Mouse (Mus musculus) G1E-ER4 (cell line): ENCODE results near the gene Rbks. TPM values are rescaled to one million over a fixed set of nuclear protein-coding genes. Genes with fewer than 3 reads are reported as not detected.

Experiments used
- GATA1 ChIP-seq: IDR thresholded peaks from one replicate; pipeline ENCODE4 v1.8.0; 2012; ENCODE audit warnings: low read length, inconsistent platforms
- polyA plus RNA-seq: library from polyadenylated mRNA; stranded (reverse); fragments of >175 nt; gene quantifications from 2 replicates; pipeline ENCODE4 v1.2.3, GENCODE M21; 2012

The Rbks gene
- polyA plus RNA-seq, result 6.3 and 7.9 TPM in 2 replicates

DNA sequence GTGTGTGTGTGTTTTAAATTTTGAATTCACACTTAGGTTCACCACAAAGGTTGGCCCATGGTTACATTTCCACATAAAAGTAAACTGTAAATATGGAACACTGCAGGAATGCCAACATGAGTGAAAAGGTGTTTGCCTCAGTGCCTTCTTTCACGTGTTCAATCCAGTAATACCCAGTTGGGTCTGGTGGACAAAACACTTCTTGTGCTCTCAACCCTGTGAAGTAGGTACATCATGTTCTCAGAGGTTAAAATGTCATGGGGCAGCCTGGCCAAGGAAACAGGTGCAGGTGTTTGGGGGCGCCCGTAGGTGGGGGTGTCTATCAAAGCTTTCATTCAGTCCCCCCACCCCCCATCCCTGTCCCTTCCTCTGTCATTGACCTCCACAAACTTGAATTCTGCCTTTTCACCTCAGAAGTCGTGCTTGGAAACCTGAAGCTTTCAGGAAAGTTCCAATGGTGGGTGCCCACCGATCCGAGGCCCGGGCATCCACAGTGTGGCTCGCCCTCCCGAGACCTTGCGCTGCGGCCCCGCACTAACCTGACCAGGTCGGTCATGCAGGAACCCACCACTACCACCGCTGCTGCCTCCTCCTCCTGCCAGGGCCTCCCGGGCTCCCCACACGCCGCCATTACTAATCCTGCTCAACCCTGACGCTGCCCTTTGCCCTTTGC is at the start of gene Rbks:
Gene Rbks, minus strand, starts transcription at position 657 of the 673 bp plus-strand sequence.
- no peak for TF ChIP-seq GATA1

DNA sequence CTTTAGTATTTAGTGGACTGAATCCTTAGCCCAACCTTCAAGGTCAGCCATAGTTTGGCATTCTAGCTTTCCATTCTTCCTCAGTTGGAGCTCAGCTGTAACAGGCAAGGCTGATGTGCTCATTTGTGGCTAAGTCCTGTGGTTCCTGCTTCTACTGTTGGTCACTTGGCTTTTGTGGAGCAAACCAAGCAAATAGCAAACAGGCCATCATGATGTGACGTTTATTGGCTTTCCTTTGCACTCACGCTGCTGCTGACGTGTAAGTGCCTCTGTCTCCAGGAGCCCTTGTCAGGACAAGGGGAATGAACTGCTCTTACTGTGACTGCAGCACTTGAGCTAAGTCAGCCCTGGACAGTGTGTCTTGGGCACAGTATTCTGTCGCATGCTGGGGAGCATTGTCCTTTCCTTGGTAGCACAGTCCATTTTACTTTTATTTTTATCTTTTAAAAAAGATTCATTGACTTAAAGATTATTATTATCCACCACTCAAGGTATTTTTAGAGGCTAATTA is 45.1 kb upstream of the Rbks start:
- TF ChIP-seq GATA1, result no peak

- no peak for TF ChIP-seq GATA1
Measured at GRCm38 (mm10) chr5:31741931-31742330, 44.5 kb upstream of the Rbks start.

GRCm38 (mm10) chr5:31732644-31733338 is 35.4 kb upstream of the Rbks start:
- peak; percentile 81 for TF ChIP-seq GATA1

DNA sequence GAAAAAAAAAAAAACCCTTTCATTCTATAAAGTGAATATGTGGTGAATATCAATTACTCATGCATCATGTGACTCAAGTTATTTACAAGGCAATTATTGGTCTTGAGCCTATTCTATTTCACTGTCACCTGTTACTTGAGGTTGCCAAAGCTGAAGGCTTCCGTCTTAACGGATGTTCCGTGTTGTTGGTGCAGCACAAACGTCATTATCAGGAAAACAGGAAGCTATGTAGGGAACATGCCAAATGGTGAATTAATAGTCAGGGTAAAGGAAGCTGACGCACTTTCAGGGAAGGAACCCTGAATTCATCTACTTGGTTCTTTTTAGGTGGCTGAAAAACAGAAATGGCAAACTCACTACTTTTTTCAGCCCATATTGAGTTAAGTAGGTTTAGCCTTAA is 30.0 kb upstream of the Rbks start:
- no peak for TF ChIP-seq GATA1

GRCm38 (mm10) chr5:31725885-31726284 is 28.5 kb upstream of the Rbks start:
- TF ChIP-seq GATA1, result no peak

DNA sequence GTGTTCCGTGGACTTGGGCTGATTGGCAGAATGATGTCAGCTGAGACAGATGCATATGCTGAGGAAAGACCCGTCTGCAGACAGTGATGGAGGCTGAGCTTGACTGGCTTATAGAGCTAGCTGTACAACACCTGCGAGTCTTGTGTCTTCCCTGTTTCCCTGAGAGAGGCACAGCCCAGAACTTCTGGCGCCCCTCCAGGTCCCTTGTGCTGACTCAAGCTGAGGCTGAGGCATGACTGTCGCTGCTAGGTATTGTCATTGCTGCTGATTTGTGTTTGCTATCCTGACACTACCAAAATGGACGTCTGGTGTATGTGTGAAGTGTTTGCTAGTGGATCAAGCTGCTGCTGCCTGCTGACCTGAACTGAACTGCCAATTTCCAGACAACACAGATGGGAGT is 27.1 kb upstream of the Rbks start:
- TF ChIP-seq GATA1, result no peak

DNA sequence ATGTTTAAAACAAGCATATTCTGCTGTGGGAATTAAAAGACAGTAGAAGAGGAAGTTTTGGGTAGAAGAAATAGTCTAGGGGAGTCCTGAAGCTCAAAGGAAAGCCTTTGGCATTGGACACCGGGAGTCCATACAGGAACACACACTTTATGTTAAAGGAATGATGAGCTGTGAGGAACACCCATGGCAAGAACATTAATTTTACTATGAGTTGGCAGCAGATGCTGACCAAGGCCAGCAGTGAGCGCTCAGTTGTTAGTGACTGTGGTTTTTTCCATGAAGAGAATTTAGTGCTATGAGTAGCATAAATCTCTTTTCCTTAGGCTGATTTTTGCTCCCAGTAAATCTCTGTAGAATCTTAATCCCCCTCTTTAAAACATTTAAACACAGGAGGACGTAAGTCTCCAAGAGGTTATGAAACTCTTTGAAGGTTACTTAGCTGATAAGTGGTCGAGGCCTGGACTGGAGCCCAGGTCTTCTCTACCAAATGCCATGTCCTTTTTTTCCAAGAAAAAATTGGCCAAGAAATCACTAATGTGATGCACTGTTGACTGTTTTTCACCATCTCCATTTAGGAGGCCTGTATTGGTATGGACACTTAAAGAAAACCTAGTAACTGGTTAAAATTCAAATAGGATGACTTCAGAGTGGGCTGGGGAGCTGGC is 18.2 kb upstream of the Rbks start:
- TF ChIP-seq GATA1, result no peak

DNA sequence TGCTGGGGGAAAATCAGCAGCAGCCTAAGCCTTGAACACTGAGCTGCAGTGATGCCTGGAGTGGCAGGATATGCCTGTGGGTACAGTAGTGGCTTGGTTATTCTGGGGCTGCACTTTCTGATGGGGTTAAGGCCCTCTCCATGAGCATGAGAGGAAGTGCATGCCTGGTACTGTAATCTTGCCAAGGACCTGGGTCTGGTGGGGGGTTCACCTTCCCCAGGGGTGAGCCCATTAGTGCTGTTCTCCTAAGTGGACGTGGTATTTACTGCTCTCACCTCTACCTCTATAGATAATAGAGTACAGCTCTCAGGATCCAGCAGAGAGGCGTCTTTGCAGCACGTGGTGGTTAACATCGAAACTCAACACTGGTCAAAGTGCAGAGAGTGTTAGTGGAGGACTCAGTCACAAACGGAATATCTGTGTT is 16.4 kb upstream of the Rbks start:
- TF ChIP-seq GATA1, result no peak

DNA sequence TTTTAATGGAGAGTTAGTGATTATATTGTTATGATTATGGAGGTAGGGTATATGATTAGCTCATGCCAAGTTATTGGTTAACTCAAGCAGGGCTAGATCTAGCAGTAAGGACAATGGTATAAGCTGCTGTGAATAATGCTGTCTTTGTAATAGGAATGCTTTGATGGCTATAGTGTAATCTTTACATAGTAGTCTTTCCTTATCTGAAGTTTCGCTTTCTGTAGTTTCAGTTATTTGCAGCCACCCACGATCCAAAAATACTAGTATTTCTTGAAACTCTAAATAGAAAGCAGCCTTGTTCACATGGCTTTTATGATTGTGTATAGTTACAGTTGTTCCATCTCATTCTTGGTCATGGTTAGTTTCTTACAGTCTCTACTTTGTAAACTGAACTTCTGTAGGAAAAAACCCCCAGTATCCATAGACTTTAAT is 15.9 kb upstream of the Rbks start:
- TF ChIP-seq GATA1, result no peak

DNA sequence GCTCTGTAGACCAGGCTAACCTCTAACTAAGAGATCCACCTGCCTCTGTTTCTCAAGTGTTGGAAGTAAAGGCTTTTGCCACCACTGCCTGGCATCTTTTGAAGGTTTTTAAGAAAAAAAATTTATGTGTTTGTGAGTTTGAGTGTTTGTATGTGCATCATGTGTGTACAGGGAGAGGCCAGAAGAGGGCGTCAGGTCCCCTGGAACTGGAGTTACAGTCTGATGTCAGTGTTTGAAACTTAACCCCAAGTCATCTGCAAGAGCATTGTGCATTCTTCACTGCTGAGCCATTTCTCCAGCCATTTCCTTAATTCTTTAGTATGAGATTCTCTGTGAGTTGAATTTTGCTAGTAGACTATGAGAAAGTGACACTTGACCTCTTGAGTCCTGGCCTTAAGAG is 12.0 kb upstream of the Rbks start:
- TF ChIP-seq GATA1, result no peak

DNA sequence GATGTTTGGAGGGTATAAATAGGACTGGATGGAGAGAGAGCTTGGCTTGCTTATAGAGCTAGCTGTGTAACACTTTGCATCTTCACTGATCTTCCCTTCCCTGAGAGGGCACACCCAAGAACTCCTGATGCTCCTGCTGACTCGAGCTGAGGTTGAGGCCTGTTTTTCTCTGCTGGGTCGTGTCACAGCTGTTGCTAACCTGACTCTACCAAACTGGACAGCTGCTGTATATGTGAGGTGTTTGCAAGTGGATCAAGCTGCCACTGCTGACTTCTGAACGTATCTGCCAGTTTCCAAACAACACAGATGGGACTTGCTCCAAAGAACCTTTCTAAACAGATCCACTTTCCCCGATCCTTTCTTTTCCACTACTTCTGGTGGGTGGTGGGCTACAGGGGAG is 9.4 kb upstream of the Rbks start:
- TF ChIP-seq GATA1, result no peak

DNA sequence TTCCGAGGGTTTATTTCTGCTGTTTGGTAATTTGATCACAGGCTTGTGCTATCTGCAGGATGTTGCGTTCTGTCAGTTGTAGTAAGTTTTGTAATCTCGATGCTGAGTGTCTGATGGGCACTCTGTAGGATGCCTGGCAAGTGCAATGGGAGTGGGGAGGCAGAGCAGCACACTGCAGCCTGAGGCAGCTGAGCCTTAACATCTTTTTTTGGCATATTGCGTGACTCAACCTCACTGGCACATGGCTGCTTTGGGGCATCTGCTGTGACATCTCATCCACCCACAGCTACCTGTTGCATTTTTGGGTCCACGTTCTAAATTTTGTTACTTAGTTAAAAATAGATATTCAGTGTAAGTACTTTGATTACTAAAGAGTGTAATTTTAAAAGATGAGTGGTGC is 7.5 kb upstream of the Rbks start:
- TF ChIP-seq GATA1, result no peak

DNA sequence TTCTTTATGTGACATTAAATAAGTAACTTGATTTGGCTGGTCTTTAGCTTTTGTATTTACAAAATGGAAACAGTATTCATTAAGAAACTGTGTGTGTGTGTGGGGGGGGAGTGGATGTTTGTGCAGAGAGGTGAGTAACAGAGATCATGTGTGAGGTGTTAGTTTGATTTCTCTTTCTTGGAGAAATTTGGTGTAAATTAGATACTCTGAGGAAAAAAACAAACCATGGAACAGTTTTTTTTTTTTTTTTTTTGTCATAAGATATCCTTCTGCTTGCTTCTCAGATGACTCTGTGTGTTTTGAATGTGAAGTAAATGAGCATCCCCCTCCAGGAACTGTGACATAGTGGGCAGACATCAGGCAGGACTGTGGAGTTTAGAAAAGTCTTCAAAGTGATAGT is 2.0 kb upstream of the Rbks start:
- no peak for TF ChIP-seq GATA1

DNA sequence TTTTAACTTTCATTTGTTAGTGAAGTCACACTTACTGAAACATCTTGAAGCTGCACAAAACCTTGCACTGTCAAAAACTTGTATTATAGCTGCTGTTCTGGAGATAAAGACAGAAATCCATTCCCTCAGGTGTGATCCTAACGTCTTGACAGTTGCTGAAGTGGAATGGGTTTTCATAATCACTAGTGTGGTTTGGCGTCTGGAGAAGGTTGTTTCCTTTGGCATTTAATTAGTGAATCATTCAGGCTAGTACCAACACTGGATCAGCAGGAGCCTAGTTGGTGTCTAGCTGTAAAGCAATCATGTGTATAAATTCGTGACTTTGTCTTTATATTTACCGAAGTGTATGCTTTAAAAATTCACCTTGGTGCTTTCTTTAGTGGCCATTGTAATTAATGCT is 1.5 kb upstream of the Rbks start:
- no peak for TF ChIP-seq GATA1

GRCm38 (mm10) chr5:31698297-31698726 is 885 bp upstream of the Rbks start:
- TF ChIP-seq GATA1, result no peak
